Mouse (Mus musculus) limb, embryonic 11.5 days (tissue): ENCODE measurements around the gene Xirp2. TPM values are rescaled to one million over a fixed set of nuclear protein-coding genes. Genes with fewer than 3 reads are reported as not detected.
"Not testable (repeated sequence)": the region's sequence is repeated elsewhere in the genome, so short reads cannot be mapped to it uniquely, and the experiment has no call there.

Experiments used
- ATAC-seq: fragments of 200-750 bp; cut with Nextera tagmentation; 2 replicates; pipeline ENCODE4 v1.8.0; 2017; ENCODE audit warnings: low read depth; ENCODE audit not compliant: insufficient number of reproducible peaks, low FRiP score, low TSS enrichment
- DNase-seq: peaks from one replicate; pipeline ENCODE4 v3.0.0-alpha.2; 2015; ENCODE audit warnings: low spot score
- H3K27ac ChIP-seq: fragments of 300-500 bp; sonication (generic); replicated peaks from 2 replicates; pipeline ENCODE4 v1.5.1; 2014; ENCODE audit warnings: low read depth, mild to moderate bottlenecking, low read length
- H3K27me3 ChIP-seq: fragments of 300-500 bp; sonication (generic); 2 replicates; pipeline ENCODE4 v1.6.1; 2014; ENCODE audit warnings: mild to moderate bottlenecking, low read length, mixed read lengths; ENCODE audit not compliant: control insufficient read depth, insufficient read depth
- H3K36me3 ChIP-seq: fragments of 300-500 bp; sonication (generic); 2 replicates; pipeline ENCODE4 v1.6.1; 2014; ENCODE audit warnings: mild to moderate bottlenecking, low read length, moderate library complexity, mixed read lengths; ENCODE audit not compliant: control insufficient read depth, insufficient read depth
- H3K4me1 ChIP-seq: fragments of 300-500 bp; sonication (generic); 2 replicates; pipeline ENCODE4 v1.6.1; 2014; ENCODE audit warnings: low read length, mixed read lengths; ENCODE audit not compliant: control insufficient read depth, insufficient read depth
- H3K4me2 ChIP-seq: fragments of 300-500 bp; sonication (generic); 2 replicates; pipeline ENCODE4 v1.6.1; 2014; ENCODE audit warnings: low read depth, mild to moderate bottlenecking, moderate library complexity; ENCODE audit not compliant: severe bottlenecking
- H3K4me3 ChIP-seq: fragments of 300-500 bp; sonication (generic); 2 replicates; pipeline ENCODE4 v1.5.1; 2014; ENCODE audit warnings: low read depth, low read length
- H3K9ac ChIP-seq: fragments of 300-500 bp; sonication (generic); 2 replicates; pipeline ENCODE4 v1.6.1; 2014; ENCODE audit warnings: mild to moderate bottlenecking, low read length
- H3K9me3 ChIP-seq: fragments of 300-500 bp; sonication (generic); 2 replicates; pipeline ENCODE4 v1.6.1; 2016; ENCODE audit warnings: low read length; ENCODE audit not compliant: control insufficient read depth
- WGBS: fragments of 180-500 bp; shearing (Covaris S2); extraction: QIAGEN DNeasy Blood & Tissue Kit; methylation state at CpG from one replicate; pipeline ENCODE4 v1.1.7; 2014; 5-methylcytosine and 5-hydroxymethylcytosine counted together
- polyA plus RNA-seq: library from polyadenylated mRNA; unstranded; fragments of >200 nt; fragmentation: Nextera tagmentation; extraction: Ambion mirVana; gene quantifications from 2 replicates; pipeline ENCODE4 v1.2.1, GENCODE M21; 2014

Xirp2 gene
- polyA plus RNA-seq = 0.04 TPM in 1 of 2 replicates, not detected in the other

GRCm38 (mm10) chr2:67445780-67446179 is at the start of gene Xirp2:
Gene Xirp2 (plus strand): TSS chr2:67446002.
- Histone ChIP-seq H3K9me3 (no peaks in the 10 kb centered on the region), H3K4me3 (no peak within 1 kb of the TSS), H3K4me1 (no peaks in the 10 kb centered on the region), H3K4me2 (no peak within 1 kb of the TSS), H3K36me3 (no peaks in the 10 kb centered on the region), H3K9ac (no peak within 1 kb of the TSS), H3K27me3 (no peaks in the 10 kb centered on the region), H3K27ac (no peak within 1 kb of the TSS)
- 83% methylated on average over 3 of the region's 3 CpGs for WGBS
- no peak for ATAC-seq
- DNase-seq = no peak

GRCm38 (mm10) chr2:67413425-67413824 is 32.4 kb upstream of the Xirp2 start, which contains the start of gene Gm21830:
Gene Gm21830 (plus strand): TSS chr2:67413725.
- DNase-seq, H3K4me3 ChIP-seq, H3K27me3 ChIP-seq, H3K27ac ChIP-seq, H3K4me2 ChIP-seq, H3K9me3 ChIP-seq, ATAC-seq, H3K36me3 ChIP-seq, H3K9ac ChIP-seq, H3K4me1 ChIP-seq: not testable (repeated sequence)
- no CpG with 5 or more reads among the region's 1 CpGs for WGBS

- no peak overlapping the region for H3K4me2 ChIP-seq
- H3K27me3 ChIP-seq = no peaks in the 10 kb centered on the region
- no peaks in the 10 kb centered on the region for H3K36me3 ChIP-seq
- ATAC-seq (no peak), DNase-seq (no peak)
- H3K4me1 ChIP-seq = no peaks in the 10 kb centered on the region
- no peak overlapping the region for H3K4me3 ChIP-seq
- no peaks in the 10 kb centered on the region for H3K9me3 ChIP-seq
- H3K9ac ChIP-seq = no peak overlapping the region
- H3K27ac ChIP-seq = no peak overlapping the region
Measured at GRCm38 (mm10) chr2:67420853-67421252, 24.9 kb upstream of the Xirp2 start.

GRCm38 (mm10) chr2:67422799-67423198 is 23.0 kb upstream of the Xirp2 start:
- H3K4me3 ChIP-seq = no peak overlapping the region
- no peaks in the 10 kb centered on the region for H3K4me1 ChIP-seq
- ATAC-seq (no peak), DNase-seq (no peak)
- no peaks in the 10 kb centered on the region for H3K9me3 ChIP-seq
- no peaks in the 10 kb centered on the region for H3K27me3 ChIP-seq
- no peak overlapping the region for H3K9ac ChIP-seq
- H3K27ac ChIP-seq = no peak overlapping the region
- no peak overlapping the region for H3K4me2 ChIP-seq
- WGBS = 84% methylated on average over 1 of the region's 1 CpGs
- no peaks in the 10 kb centered on the region for H3K36me3 ChIP-seq

- Histone ChIP-seq H3K27ac (no peak within 1 kb of the TSS), H3K4me1 (no peaks in the 10 kb centered on the region), H3K9me3 (no peaks in the 10 kb centered on the region), H3K4me2 (no peak within 1 kb of the TSS), H3K4me3 (no peak within 1 kb of the TSS), H3K9ac (no peak within 1 kb of the TSS), H3K36me3 (no peaks in the 10 kb centered on the region), H3K27me3 (no peaks in the 10 kb centered on the region)
- ATAC-seq (no peak), DNase-seq (no peak)
- WGBS = 64% methylated on average over 2 of the region's 2 CpGs
Measured at GRCm38 (mm10) chr2:67433081-67433480, 12.7 kb upstream of the Xirp2 start, which contains the start of gene Gm26727. Gene Gm26727 (minus strand): TSS chr2:67433181.

GRCm38 (mm10) chr2:67438309-67438708 is 7.5 kb upstream of the Xirp2 start:
- H3K4me1 ChIP-seq = no peaks in the 10 kb centered on the region
- 88% methylated on average over 8 of the region's 8 CpGs for WGBS
- no peak for ATAC-seq
- DNase-seq = no peak
- no peaks in the 10 kb centered on the region for H3K27me3 ChIP-seq
- no peak overlapping the region for H3K27ac ChIP-seq
- no peaks in the 10 kb centered on the region for H3K36me3 ChIP-seq
- no peaks in the 10 kb centered on the region for H3K9me3 ChIP-seq
- H3K4me3 ChIP-seq = no peak overlapping the region
- H3K4me2 ChIP-seq = no peak overlapping the region
- no peak overlapping the region for H3K9ac ChIP-seq

GRCm38 (mm10) chr2:67446772-67447171 is 970 bp downstream of the Xirp2 start:
- ATAC-seq (no peak), DNase-seq (no peak)
- WGBS = 91% methylated on average over 1 of the region's 1 CpGs
- Histone ChIP-seq H3K9me3 (no peaks in the 10 kb centered on the region), H3K4me1 (no peaks in the 10 kb centered on the region), H3K27ac (no peak overlapping the region), H3K9ac (no peak overlapping the region), H3K4me3 (no peak overlapping the region), H3K4me2 (no peak overlapping the region), H3K27me3 (no peaks in the 10 kb centered on the region), H3K36me3 (no peaks in the 10 kb centered on the region)

GRCm38 (mm10) chr2:67447206-67447605 is 1.4 kb downstream of the Xirp2 start:
- H3K4me2 ChIP-seq = no peak overlapping the region
- 74% methylated on average over 12 of the region's 12 CpGs for WGBS

GRCm38 (mm10) chr2:67460857-67461256 is 15.1 kb downstream of the Xirp2 start:
- H3K4me3 ChIP-seq = no peak overlapping the region
- no peaks in the 10 kb centered on the region for H3K27me3 ChIP-seq
- 83% methylated on average over 3 of the region's 3 CpGs for WGBS
- no peaks in the 10 kb centered on the region for H3K9me3 ChIP-seq
- H3K9ac ChIP-seq = no peak overlapping the region
- no peaks in the 10 kb centered on the region for H3K36me3 ChIP-seq
- ATAC-seq = no peak
- H3K27ac ChIP-seq = no peak overlapping the region
- no peaks in the 10 kb centered on the region for H3K4me1 ChIP-seq
- no peak overlapping the region for H3K4me2 ChIP-seq
- DNase-seq = no peak

More at GRCm38 (mm10) chr2:67447206-67447605, 1.4 kb downstream of the Xirp2 start:
- Histone ChIP-seq H3K27me3 (no peaks in the 10 kb centered on the region), H3K9me3 (no peaks in the 10 kb centered on the region), H3K9ac (no peak overlapping the region), H3K4me3 (no peak overlapping the region), H3K4me1 (no peaks in the 10 kb centered on the region), H3K36me3 (no peaks in the 10 kb centered on the region), H3K27ac (no peak overlapping the region)
- DNase-seq (no peak), ATAC-seq (no peak)
